Mouse (Mus musculus): ENCODE results near the gene Rasal2. TPM values are rescaled to one million over a fixed set of nuclear protein-coding genes. Genes with fewer than 3 reads are reported as not detected.

Rasal2 gene
- total RNA-seq, 1 experiment = 8.1 TPM

- no peak for DNase-seq (ENCODE audit: low read depth, low spot score)
- in situ Hi-C loops (cut with MboI; ENCODE audit: low sequenced_read_pairs in 2 of 2, unreplicated experiment in 2 of 2) = loop anchor here in 1 of 2 experiments (25.0 kb wide), 1 partner anchor 370 kb away; no protein-coding TSS in a partner anchor
- no peak overlapping the region for H3K27ac ChIP-seq (ENCODE audit: insufficient read depth, low read depth, low read length, poor library complexity, severe bottlenecking)
- H3K9me3 ChIP-seq (ENCODE audit: control insufficient read depth, insufficient read depth, low read depth, low read length) = no peaks in the 10 kb centered on the region
- H3K36me3 ChIP-seq (ENCODE audit: control insufficient read depth, insufficient read depth, low read length, poor library complexity, severe bottlenecking) = no peaks in the 10 kb centered on the region
- peak overlapping the region; percentile 43; the same call in 1 of the 2 replicates for H3K9ac ChIP-seq (ENCODE audit: insufficient read depth, low read depth, low read length, poor library complexity, severe bottlenecking)
- peaks cover 4 to 6% of the 10 kb centered on the region in 2 experiments; a peak in 2 of 4 replicates for H3K4me1 ChIP-seq (ENCODE audit: control insufficient read depth in 2 of 2, insufficient read depth in 2 of 2, low read length in 2 of 2, poor library complexity in 1 of 2)
- no peak for TF ChIP-seq HCFC1 (IDR thresholded peaks at IDR 0.05; ENCODE audit: borderline replicate concordance, insufficient read depth, low read length)
- TF ChIP-seq ZC3H11A (IDR thresholded peaks at IDR 0.05; ENCODE audit: borderline replicate concordance, low read depth, low read length) = no peak
- TF ChIP-seq CHD2 (IDR thresholded peaks at IDR 0.05; ENCODE audit: low read depth, low read length) = no peak
- TF ChIP-seq MAFK (IDR thresholded peaks at IDR 0.05; ENCODE audit: insufficient read depth, low read depth, low read length) = no peak
- TF ChIP-seq ZNF384 (IDR thresholded peaks at IDR 0.05; ENCODE audit: low read depth, low read length) = no peak
- H3K4me3 ChIP-seq (ENCODE audit: insufficient read depth in 1 of 2, low read depth in 1 of 2, low read length in 2 of 2, poor library complexity in 1 of 2, severe bottlenecking in 1 of 2) = no peak overlapping the region
Measured at GRCm38 (mm10) chr1:157457789-157458188, 45.4 kb upstream of the Rasal2 start.

- TF ChIP-seq MAFK (IDR thresholded peaks at IDR 0.05; ENCODE audit: insufficient read depth, low read depth, low read length) (no peak), CHD2 (IDR thresholded peaks at IDR 0.05; ENCODE audit: low read depth, low read length) (no peak), ZC3H11A (IDR thresholded peaks at IDR 0.05; ENCODE audit: borderline replicate concordance, low read depth, low read length) (no peak), HCFC1 (IDR thresholded peaks at IDR 0.05; ENCODE audit: borderline replicate concordance, insufficient read depth, low read length) (no peak), ZNF384 (IDR thresholded peaks at IDR 0.05; ENCODE audit: low read depth, low read length) (no peak)
- H3K9me3 ChIP-seq (ENCODE audit: control insufficient read depth, insufficient read depth, low read depth, low read length) = no peaks in the 10 kb centered on the region
- no peak for DNase-seq (ENCODE audit: low read depth, low spot score)
- in situ Hi-C loops (cut with MboI; ENCODE audit: low sequenced_read_pairs in 2 of 2, unreplicated experiment in 2 of 2) = loop anchor here in 1 of 2 experiments (25.0 kb wide), 1 partner anchor 368 kb away; no protein-coding TSS in a partner anchor
- H3K4me3 ChIP-seq (ENCODE audit: insufficient read depth in 1 of 2, low read depth in 1 of 2, low read length in 2 of 2, poor library complexity in 1 of 2, severe bottlenecking in 1 of 2) = no peak overlapping the region
- H3K27ac ChIP-seq (ENCODE audit: insufficient read depth, low read depth, low read length, poor library complexity, severe bottlenecking) = no peak overlapping the region
- no peaks in the 10 kb centered on the region for H3K36me3 ChIP-seq (ENCODE audit: control insufficient read depth, insufficient read depth, low read length, poor library complexity, severe bottlenecking)
- peaks cover 4 to 6% of the 10 kb centered on the region in 2 experiments; a peak in 2 of 4 replicates for H3K4me1 ChIP-seq (ENCODE audit: control insufficient read depth in 2 of 2, insufficient read depth in 2 of 2, low read length in 2 of 2, poor library complexity in 1 of 2)
- no peak overlapping the region for H3K9ac ChIP-seq (ENCODE audit: insufficient read depth, low read depth, low read length, poor library complexity, severe bottlenecking)
Measured at GRCm38 (mm10) chr1:157454876-157455275, 42.5 kb upstream of the Rasal2 start.

GRCm38 (mm10) chr1:157452759-157453549, 40.6 kb upstream of the Rasal2 start:
- H3K36me3 ChIP-seq (ENCODE audit: control insufficient read depth, insufficient read depth, low read length, poor library complexity, severe bottlenecking) = no peaks in the 10 kb centered on the region
- H3K9me3 ChIP-seq (ENCODE audit: control insufficient read depth, insufficient read depth, low read depth, low read length) = no peaks in the 10 kb centered on the region
- H3K4me3 ChIP-seq (ENCODE audit: insufficient read depth in 1 of 2, low read depth in 1 of 2, low read length in 2 of 2, poor library complexity in 1 of 2, severe bottlenecking in 1 of 2) = no peak overlapping the region
- DNase-seq (ENCODE audit: low read depth, low spot score) = no peak
- in situ Hi-C loops (cut with MboI; ENCODE audit: low sequenced_read_pairs in 2 of 2, unreplicated experiment in 2 of 2) = loop anchor here in 1 of 2 experiments (25.0 kb wide), 1 partner anchor 366 kb away; no protein-coding TSS in a partner anchor
- H3K9ac ChIP-seq (ENCODE audit: insufficient read depth, low read depth, low read length, poor library complexity, severe bottlenecking) = no peak overlapping the region
- H3K4me1 ChIP-seq (ENCODE audit: control insufficient read depth in 2 of 2, insufficient read depth in 2 of 2, low read length in 2 of 2, poor library complexity in 1 of 2) = 0 out of 4 replicates have a peak, but pooled peaks cover 0 to 3% of the 10 kb centered on the region in 2 experiments
- no peak overlapping the region for H3K27ac ChIP-seq (ENCODE audit: insufficient read depth, low read depth, low read length, poor library complexity, severe bottlenecking)
- TF ChIP-seq HCFC1 (IDR thresholded peaks at IDR 0.05; ENCODE audit: borderline replicate concordance, insufficient read depth, low read length) = no peak
- no peak for TF ChIP-seq MAFK (IDR thresholded peaks at IDR 0.05; ENCODE audit: insufficient read depth, low read depth, low read length)
- no peak for TF ChIP-seq ZC3H11A (IDR thresholded peaks at IDR 0.05; ENCODE audit: borderline replicate concordance, low read depth, low read length)
- no peak for TF ChIP-seq CHD2 (IDR thresholded peaks at IDR 0.05; ENCODE audit: low read depth, low read length)
- no peak for TF ChIP-seq ZNF384 (IDR thresholded peaks at IDR 0.05; ENCODE audit: low read depth, low read length)

- Histone ChIP-seq H3K4me3 (ENCODE audit: insufficient read depth in 1 of 2, low read depth in 1 of 2, low read length in 2 of 2, poor library complexity in 1 of 2, severe bottlenecking in 1 of 2) (no peak overlapping the region), H3K36me3 (ENCODE audit: control insufficient read depth, insufficient read depth, low read length, poor library complexity, severe bottlenecking) (no peaks in the 10 kb centered on the region), H3K27ac (ENCODE audit: insufficient read depth, low read depth, low read length, poor library complexity, severe bottlenecking) (no peak overlapping the region), H3K4me1 (ENCODE audit: control insufficient read depth in 2 of 2, insufficient read depth in 2 of 2, low read length in 2 of 2, poor library complexity in 1 of 2) (no peaks in the 10 kb centered on the region), H3K9ac (ENCODE audit: insufficient read depth, low read depth, low read length, poor library complexity, severe bottlenecking) (no peak overlapping the region), H3K9me3 (ENCODE audit: control insufficient read depth, insufficient read depth, low read depth, low read length) (no peaks in the 10 kb centered on the region)
- in situ Hi-C loops (cut with MboI; ENCODE audit: low sequenced_read_pairs in 2 of 2, unreplicated experiment in 2 of 2) = loop anchor here in 1 of 2 experiments (25.0 kb wide), 1 partner anchor 365 kb away; no protein-coding TSS in a partner anchor
- TF ChIP-seq MAFK (IDR thresholded peaks at IDR 0.05; ENCODE audit: insufficient read depth, low read depth, low read length) (no peak), CHD2 (IDR thresholded peaks at IDR 0.05; ENCODE audit: low read depth, low read length) (no peak), ZNF384 (IDR thresholded peaks at IDR 0.05; ENCODE audit: low read depth, low read length) (no peak), HCFC1 (IDR thresholded peaks at IDR 0.05; ENCODE audit: borderline replicate concordance, insufficient read depth, low read length) (no peak), ZC3H11A (IDR thresholded peaks at IDR 0.05; ENCODE audit: borderline replicate concordance, low read depth, low read length) (no peak)
- DNase-seq (ENCODE audit: low read depth, low spot score) = no peak
Measured at GRCm38 (mm10) chr1:157452284-157452683, 39.9 kb upstream of the Rasal2 start.
